Mouse (Mus musculus) intestine, embryonic 16.5 days (tissue): Measurements from ENCODE around the gene Rbx1. TPM values are rescaled to one million over a fixed set of nuclear protein-coding genes. Genes with fewer than 3 reads are reported as not detected.

Experiments
- ATAC-seq: fragments of 200-750 bp; cut with Nextera tagmentation; 2 replicates; pipeline ENCODE4 v1.8.0; 2017; ENCODE audit warnings: moderate TSS enrichment, moderate library complexity
- H3K27ac ChIP-seq: fragments of 300-500 bp; sonication (generic); 2 replicates; pipeline ENCODE4 v1.5.1; 2014; ENCODE audit warnings: mild to moderate bottlenecking, low read length
- H3K27me3 ChIP-seq: fragments of 300-500 bp; sonication (generic); replicated peaks from 2 replicates; pipeline ENCODE4 v1.6.1; 2014; ENCODE audit warnings: low read length, control low read depth, mixed read lengths; ENCODE audit not compliant: control insufficient read depth, insufficient read depth
- H3K36me3 ChIP-seq: fragments of 300-500 bp; sonication (generic); 2 replicates; pipeline ENCODE4 v1.6.1; 2014; ENCODE audit warnings: low read length, control low read depth; ENCODE audit not compliant: control insufficient read depth, insufficient read depth
- H3K4me1 ChIP-seq: fragments of 300-500 bp; sonication (generic); 2 replicates; pipeline ENCODE4 v1.6.1; 2014; ENCODE audit warnings: low read length, control low read depth, mixed read lengths; ENCODE audit not compliant: control insufficient read depth, insufficient read depth
- H3K4me2 ChIP-seq: fragments of 300-500 bp; sonication (generic); 2 replicates; pipeline ENCODE4 v1.6.1; 2014; ENCODE audit warnings: low read depth, low read length, control low read depth
- H3K4me3 ChIP-seq: fragments of 300-500 bp; sonication (generic); 2 replicates; pipeline ENCODE4 v1.5.1; 2014; ENCODE audit warnings: mild to moderate bottlenecking, low read length
- H3K9ac ChIP-seq: fragments of 300-500 bp; sonication (generic); 2 replicates; pipeline ENCODE4 v1.6.1; 2014; ENCODE audit warnings: low read depth, low read length
- H3K9me3 ChIP-seq: fragments of 300-500 bp; sonication (generic); 2 replicates; pipeline ENCODE4 v1.6.1; 2016; ENCODE audit warnings: low read length, control low read depth; ENCODE audit not compliant: control insufficient read depth
- WGBS: fragments of 180-500 bp; shearing (Covaris S2); extraction: QIAGEN DNeasy Blood & Tissue Kit; methylation state at CpG from one replicate; pipeline ENCODE4 v1.1.7; 2014; 5-methylcytosine and 5-hydroxymethylcytosine counted together
- polyA plus RNA-seq: library from polyadenylated mRNA; unstranded; fragments of >200 nt; fragmentation: Nextera tagmentation; extraction: Ambion mirVana; gene quantifications from 2 replicates; pipeline ENCODE4 v1.2.1, GENCODE M21; 2015

Rbx1 gene
- polyA plus RNA-seq, 1 experiment from 2014 or later, result 400 TPM

- no peaks in the 10 kb centered on the region for H3K36me3 ChIP-seq
- H3K4me1 ChIP-seq, result no peaks in the 10 kb centered on the region; the same call in 1 of the 2 replicates
- WGBS, result under 1% methylated on average over 12 of the region's 12 CpGs
- H3K27me3 ChIP-seq, result no peaks in the 10 kb centered on the region
- no peaks in the 10 kb centered on the region for H3K9me3 ChIP-seq
- H3K4me2 ChIP-seq, result peak overlapping the region; percentile 92
- no peak for ATAC-seq
- peak overlapping the region; percentile 85 for H3K9ac ChIP-seq
- peak overlapping the region; percentile 98 for H3K27ac ChIP-seq
- peak overlapping the region; percentile 68 for H3K4me3 ChIP-seq
Measured at GRCm38 (mm10) chr15:81523901-81524300, 57.8 kb downstream of the Rbx1 start.

Other genes with a start within 250 kb of the Rbx1 start
- 0.97 and 1.2 TPM in 2 replicates for gene Mchr1, start 230.8 kb upstream of the Rbx1 start, polyA plus RNA-seq
- gene Slc25a17, start 105.5 kb upstream of the Rbx1 start, polyA plus RNA-seq, result 61.7 and 67.4 TPM in 2 replicates
- 154 and 156 TPM in 2 replicates for gene St13, start 66.2 kb upstream of the Rbx1 start, polyA plus RNA-seq
- gene Xpnpep3, start 66.2 kb upstream of the Rbx1 start, polyA plus RNA-seq, result 6.9 and 7.8 TPM in 2 replicates
- 1.2 and 1.6 TPM in 2 replicates for gene Dnajb7, start 58.0 kb upstream of the Rbx1 start, polyA plus RNA-seq
- gene Ep300, start 119.1 kb downstream of the Rbx1 start, polyA plus RNA-seq, result 9.9 and 13.1 TPM in 2 replicates
- gene L3mbtl2, start 197.6 kb downstream of the Rbx1 start, polyA plus RNA-seq, result 19.0 and 21.2 TPM in 2 replicates
- 1.7 and 2.2 TPM in 2 replicates for gene Chadl, start 231.0 kb downstream of the Rbx1 start, polyA plus RNA-seq